Mouse (Mus musculus): Measurements from ENCODE around the gene Apoc2. TPM values are rescaled to one million over a fixed set of nuclear protein-coding genes. Genes with fewer than 3 reads are reported as not detected.
A peak's percentile ranks its signal among the peaks of the same experiment; 100 is the strongest.

Apoc2 gene
- polyA plus RNA-seq, 1 experiment from 2014 or later: 0.78 TPM

GRCm38 (mm10) chr7:19664955-19665841 is 12.5 kb downstream of the Apoc2 start, which contains the start of gene Clptm1:
Gene Clptm1 (minus strand): TSS chr7:19665033.
- Histone ChIP-seq H3K4me2 (ENCODE audit: low read depth, low read length) (peak within 1 kb of the TSS; percentile 86), H3K9me3 (ENCODE audit: control insufficient read depth, low read length) (no peaks in the 10 kb centered on the region), H3K9ac (ENCODE audit: low read depth, low read length) (peak within 1 kb of the TSS; percentile 98), H3K27me3 (replicated peaks; ENCODE audit: control insufficient read depth, insufficient read depth, low read length) (no peaks in the 10 kb centered on the region), H3K4me1 (ENCODE audit: control insufficient read depth, insufficient read depth, low read length) (peaks cover 13% of the 10 kb centered on the region), H3K4me3 (ENCODE audit: low read depth, low read length) (peak within 1 kb of the TSS; percentile 100), H3K36me3 (ENCODE audit: control insufficient read depth, insufficient read depth, low read length) (peaks cover 16% of the 10 kb centered on the region; the same call in 1 of the 2 replicates), H3K27ac (replicated peaks; ENCODE audit: low read depth, low read length) (peak within 1 kb of the TSS; percentile 95)
- ATAC-seq (ENCODE audit: low read depth): peak; percentile 93
- peak; percentile 98 for DNase-seq (ENCODE audit: low spot score)
- under 1% methylated on average over 46 of the region's 63 CpGs for WGBS

DNA sequence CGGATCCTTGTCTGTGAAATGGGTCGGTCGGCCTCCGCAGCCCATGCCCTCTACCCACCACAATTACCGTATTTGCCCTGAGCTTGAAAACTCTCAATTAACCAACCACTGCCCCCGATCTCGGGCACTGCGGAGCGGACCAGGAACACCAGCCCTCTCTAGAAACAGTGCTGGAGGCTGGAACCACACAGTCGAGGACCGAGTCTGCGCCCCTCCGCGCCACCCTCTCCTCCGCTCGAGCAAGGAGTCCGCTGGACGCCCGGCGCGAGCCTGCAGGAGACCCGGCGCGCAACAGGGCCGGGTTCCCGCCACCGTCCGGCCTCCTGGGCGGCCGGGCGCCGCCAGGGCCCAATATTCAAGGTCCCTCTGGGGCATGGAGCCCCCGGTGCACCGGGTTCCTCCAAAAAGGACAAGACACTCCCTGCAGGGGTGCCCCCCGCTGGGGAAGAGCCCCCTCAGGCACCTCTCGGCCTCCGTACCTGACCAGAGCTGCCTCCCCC is 13.2 kb downstream of the Apoc2 start:
- peak overlapping the region; percentile 42; the same call in 1 of the 2 replicates for H3K27ac ChIP-seq (replicated peaks; ENCODE audit: low read depth, low read length)
- DNase-seq (ENCODE audit: low spot score): no peak
- peak overlapping the region; percentile 86 for H3K4me2 ChIP-seq (ENCODE audit: low read depth, low read length)
- no peaks in the 10 kb centered on the region for H3K9me3 ChIP-seq (ENCODE audit: control insufficient read depth, low read length)
- H3K36me3 ChIP-seq (ENCODE audit: control insufficient read depth, insufficient read depth, low read length): peaks cover 22% of the 10 kb centered on the region; the same call in 1 of the 2 replicates
- H3K27me3 ChIP-seq (replicated peaks; ENCODE audit: control insufficient read depth, insufficient read depth, low read length): no peaks in the 10 kb centered on the region
- 2% methylated on average over 9 of the region's 37 CpGs for WGBS
- H3K9ac ChIP-seq (ENCODE audit: low read depth, low read length): peak overlapping the region; percentile 98
- H3K4me3 ChIP-seq (ENCODE audit: low read depth, low read length): peak overlapping the region; percentile 100
- peak; percentile 38 for ATAC-seq (ENCODE audit: low read depth)
- peaks cover 13% of the 10 kb centered on the region for H3K4me1 ChIP-seq (ENCODE audit: control insufficient read depth, insufficient read depth, low read length)

DNA sequence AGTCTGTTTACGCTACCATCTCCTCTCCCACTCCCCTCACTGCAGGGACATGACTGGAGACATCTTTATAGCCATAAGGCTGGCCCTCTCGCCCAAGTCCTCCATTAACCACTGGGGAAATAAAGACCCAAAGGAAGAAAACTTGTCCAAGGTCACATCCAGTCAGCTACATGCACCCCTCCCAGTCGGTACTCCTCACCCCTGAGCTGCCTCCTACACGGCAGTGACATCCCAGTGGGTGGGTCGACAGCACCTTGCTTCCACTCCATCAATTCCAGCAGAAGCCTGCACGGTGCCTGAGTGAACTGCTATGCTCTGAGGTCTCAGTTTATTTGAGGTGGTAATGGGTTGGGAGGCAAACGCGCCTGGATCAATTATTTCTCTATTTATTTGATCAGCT is 13.8 kb downstream of the Apoc2 start:
- no peaks in the 10 kb centered on the region for H3K27me3 ChIP-seq (replicated peaks; ENCODE audit: control insufficient read depth, insufficient read depth, low read length)
- no peak for DNase-seq (ENCODE audit: low spot score)
- no peak overlapping the region for H3K27ac ChIP-seq (replicated peaks; ENCODE audit: low read depth, low read length)
- no peaks in the 10 kb centered on the region for H3K9me3 ChIP-seq (ENCODE audit: control insufficient read depth, low read length)
- H3K4me2 ChIP-seq (ENCODE audit: low read depth, low read length): peak overlapping the region; percentile 86
- WGBS: 20% methylated on average over 8 of the region's 8 CpGs
- H3K36me3 ChIP-seq (ENCODE audit: control insufficient read depth, insufficient read depth, low read length): peaks cover 22% of the 10 kb centered on the region; the same call in 1 of the 2 replicates
- ATAC-seq (ENCODE audit: low read depth): no peak
- peak overlapping the region; percentile 100 for H3K4me3 ChIP-seq (ENCODE audit: low read depth, low read length)
- H3K9ac ChIP-seq (ENCODE audit: low read depth, low read length): peak overlapping the region; percentile 98
- peaks cover 13% of the 10 kb centered on the region for H3K4me1 ChIP-seq (ENCODE audit: control insufficient read depth, insufficient read depth, low read length)

- 94% methylated on average over 2 of the region's 2 CpGs for WGBS
- DNase-seq (ENCODE audit: low spot score) (no peak), ATAC-seq (ENCODE audit: low read depth) (no peak)
- no peaks in the 10 kb centered on the region for H3K4me1 ChIP-seq (ENCODE audit: control insufficient read depth, insufficient read depth, low read length)
- no peak overlapping the region for H3K4me2 ChIP-seq (ENCODE audit: low read depth, low read length)
- H3K9ac ChIP-seq (ENCODE audit: low read depth, low read length): no peak overlapping the region
- H3K27me3 ChIP-seq (replicated peaks; ENCODE audit: control insufficient read depth, insufficient read depth, low read length): no peaks in the 10 kb centered on the region
- no peak overlapping the region for H3K27ac ChIP-seq (replicated peaks; ENCODE audit: low read depth, low read length)
- H3K9me3 ChIP-seq (ENCODE audit: control insufficient read depth, low read length): no peaks in the 10 kb centered on the region
- peaks cover 73% of the 10 kb centered on the region for H3K36me3 ChIP-seq (ENCODE audit: control insufficient read depth, insufficient read depth, low read length)
- H3K4me3 ChIP-seq (ENCODE audit: low read depth, low read length): no peak overlapping the region
Measured at GRCm38 (mm10) chr7:19652614-19653013, 25.1 kb downstream of the Apoc2 start.

GRCm38 (mm10) chr7:19651063-19651786 is 26.5 kb downstream of the Apoc2 start:
- no peak overlapping the region for H3K4me2 ChIP-seq (ENCODE audit: low read depth, low read length)
- no peak overlapping the region for H3K27ac ChIP-seq (replicated peaks; ENCODE audit: low read depth, low read length)
- H3K9ac ChIP-seq (ENCODE audit: low read depth, low read length): no peak overlapping the region
- no peaks in the 10 kb centered on the region for H3K4me1 ChIP-seq (ENCODE audit: control insufficient read depth, insufficient read depth, low read length)
- no peak for DNase-seq (ENCODE audit: low spot score)
- H3K36me3 ChIP-seq (ENCODE audit: control insufficient read depth, insufficient read depth, low read length): peaks cover 82% of the 10 kb centered on the region
- H3K9me3 ChIP-seq (ENCODE audit: control insufficient read depth, low read length): no peaks in the 10 kb centered on the region
- H3K27me3 ChIP-seq (replicated peaks; ENCODE audit: control insufficient read depth, insufficient read depth, low read length): no peaks in the 10 kb centered on the region
- 88% methylated on average over 6 of the region's 6 CpGs for WGBS
- ATAC-seq (ENCODE audit: low read depth): no peak
- no peak overlapping the region for H3K4me3 ChIP-seq (ENCODE audit: low read depth, low read length)

DNA sequence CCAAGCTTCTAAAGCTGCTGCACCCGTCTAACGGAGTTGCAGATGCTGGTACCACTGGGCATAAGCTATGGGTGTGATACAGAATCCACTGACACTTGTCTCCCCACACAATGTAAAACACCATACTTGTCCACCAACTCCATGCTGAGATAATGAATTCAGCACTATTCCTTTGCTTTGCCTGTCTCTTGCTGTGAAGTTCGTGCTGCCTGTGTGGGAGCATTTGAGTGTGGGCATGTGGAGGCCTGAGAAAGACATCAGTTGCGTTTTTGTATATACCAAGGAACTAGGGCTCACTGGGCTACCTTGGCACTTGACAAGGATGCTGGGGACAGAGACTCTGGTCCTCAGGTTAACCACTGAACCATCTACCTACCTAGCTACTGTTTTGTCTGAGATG is 36.5 kb downstream of the Apoc2 start:
- no peaks in the 10 kb centered on the region for H3K9me3 ChIP-seq (ENCODE audit: control insufficient read depth, low read length)
- H3K36me3 ChIP-seq (ENCODE audit: control insufficient read depth, insufficient read depth, low read length): peaks cover 99% of the 10 kb centered on the region
- WGBS: 99% methylated on average over 4 of the region's 4 CpGs
- no peak overlapping the region for H3K9ac ChIP-seq (ENCODE audit: low read depth, low read length)
- H3K4me2 ChIP-seq (ENCODE audit: low read depth, low read length): no peak overlapping the region
- H3K4me3 ChIP-seq (ENCODE audit: low read depth, low read length): no peak overlapping the region
- no peak overlapping the region for H3K27ac ChIP-seq (replicated peaks; ENCODE audit: low read depth, low read length)
- H3K4me1 ChIP-seq (ENCODE audit: control insufficient read depth, insufficient read depth, low read length): no peaks in the 10 kb centered on the region
- H3K27me3 ChIP-seq (replicated peaks; ENCODE audit: control insufficient read depth, insufficient read depth, low read length): no peaks in the 10 kb centered on the region
- no peak for DNase-seq (ENCODE audit: low spot score)
- no peak for ATAC-seq (ENCODE audit: low read depth)

- DNase-seq (ENCODE audit: low spot score): no peak
- no peak overlapping the region for H3K27ac ChIP-seq (replicated peaks; ENCODE audit: low read depth, low read length)
- H3K27me3 ChIP-seq (replicated peaks; ENCODE audit: control insufficient read depth, insufficient read depth, low read length): no peaks in the 10 kb centered on the region
- H3K4me2 ChIP-seq (ENCODE audit: low read depth, low read length): no peak overlapping the region
- 85% methylated on average over 11 of the region's 11 CpGs for WGBS
- no peaks in the 10 kb centered on the region for H3K4me1 ChIP-seq (ENCODE audit: control insufficient read depth, insufficient read depth, low read length)
- no peak for ATAC-seq (ENCODE audit: low read depth)
- no peaks in the 10 kb centered on the region for H3K9me3 ChIP-seq (ENCODE audit: control insufficient read depth, low read length)
- peaks cover 85% of the 10 kb centered on the region for H3K36me3 ChIP-seq (ENCODE audit: control insufficient read depth, insufficient read depth, low read length)
- H3K4me3 ChIP-seq (ENCODE audit: low read depth, low read length): no peak overlapping the region
- H3K9ac ChIP-seq (ENCODE audit: low read depth, low read length): no peak overlapping the region
Measured at GRCm38 (mm10) chr7:19635074-19635827, 42.5 kb downstream of the Apoc2 start.

DNA sequence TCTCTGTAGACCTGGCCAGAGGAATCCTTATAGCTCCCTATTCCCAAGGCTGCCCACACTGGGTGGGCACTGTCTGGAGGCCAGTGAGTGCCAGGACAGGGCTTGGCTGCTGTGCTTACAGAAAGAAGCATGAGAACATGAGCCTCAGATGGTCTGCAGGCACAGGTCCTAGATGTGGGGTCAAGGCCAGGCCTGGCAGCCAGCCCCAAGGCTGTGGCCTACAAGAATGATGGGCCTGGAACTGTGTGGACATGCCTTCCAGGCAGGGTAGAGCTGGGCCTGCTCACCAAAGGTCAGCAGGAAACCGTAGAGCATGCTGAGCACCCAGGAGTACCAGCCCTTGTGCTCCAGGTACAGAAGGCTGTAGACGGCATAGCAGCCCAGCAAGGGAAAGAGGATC is 43.1 kb downstream of the Apoc2 start:
- DNase-seq (ENCODE audit: low spot score): no peak
- Histone ChIP-seq H3K36me3 (ENCODE audit: control insufficient read depth, insufficient read depth, low read length) (peaks cover 78% of the 10 kb centered on the region), H3K4me1 (ENCODE audit: control insufficient read depth, insufficient read depth, low read length) (peaks cover 3% of the 10 kb centered on the region; the same call in 1 of the 2 replicates), H3K9ac (ENCODE audit: low read depth, low read length) (no peak overlapping the region), H3K9me3 (ENCODE audit: control insufficient read depth, low read length) (no peaks in the 10 kb centered on the region), H3K4me3 (ENCODE audit: low read depth, low read length) (no peak overlapping the region), H3K27me3 (replicated peaks; ENCODE audit: control insufficient read depth, insufficient read depth, low read length) (no peaks in the 10 kb centered on the region), H3K4me2 (ENCODE audit: low read depth, low read length) (no peak overlapping the region), H3K27ac (replicated peaks; ENCODE audit: low read depth, low read length) (no peak overlapping the region)
- WGBS: 100% methylated on average over 2 of the region's 2 CpGs
- ATAC-seq (ENCODE audit: low read depth): no peak

Measured in embryonic facial prominence, embryonic 14.5 days (tissue).